Mouse (Mus musculus): ENCODE measurements around the gene Tmem229a.

Gene Tmem229a

GRCm38 (mm10) chr6:24955946-24956585 is at the start of gene Tmem229a:
Gene Tmem229a (minus strand): TSS chr6:24956297.
- peak; percentile 74 for DNase-seq (ENCODE audit: low spot score)

GRCm38 (mm10) chr6:24993754-24994153 is 37.7 kb upstream of the Tmem229a start:
- no peak for DNase-seq (ENCODE audit: low spot score)

DNA sequence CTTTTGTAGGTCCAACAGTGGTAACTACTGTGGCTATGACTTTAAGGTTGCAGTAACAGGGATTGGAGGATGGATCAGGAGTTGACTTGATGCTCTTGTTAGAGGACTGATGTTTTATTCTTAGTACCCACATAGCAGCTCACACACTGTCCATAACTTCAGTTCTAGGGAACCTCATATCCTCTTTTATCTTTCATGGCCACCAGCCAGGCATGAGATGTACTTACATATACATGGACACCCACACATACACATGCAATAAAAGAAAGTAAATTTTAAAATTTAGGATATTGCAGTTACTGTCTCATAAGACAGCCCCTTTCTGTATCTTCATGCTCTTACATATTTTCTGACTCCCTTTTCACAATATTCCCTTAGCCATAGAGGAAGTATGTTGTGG is 33.7 kb upstream of the Tmem229a start:
- DNase-seq (ENCODE audit: low spot score): no peak

- DNase-seq (ENCODE audit: low spot score): no peak
These were observed 20.1 kb upstream of the Tmem229a start for GRCm38 (mm10) chr6:24976176-24976575.

- no peak for DNase-seq (ENCODE audit: low spot score)
These were observed 12.6 kb upstream of the Tmem229a start for GRCm38 (mm10) chr6:24968471-24969223.

GRCm38 (mm10) chr6:24967726-24968125 is 11.6 kb upstream of the Tmem229a start:
- no peak for DNase-seq (ENCODE audit: low spot score)

- no peak for DNase-seq (ENCODE audit: low spot score)
These were observed 10.0 kb upstream of the Tmem229a start for GRCm38 (mm10) chr6:24966010-24966682.

DNA sequence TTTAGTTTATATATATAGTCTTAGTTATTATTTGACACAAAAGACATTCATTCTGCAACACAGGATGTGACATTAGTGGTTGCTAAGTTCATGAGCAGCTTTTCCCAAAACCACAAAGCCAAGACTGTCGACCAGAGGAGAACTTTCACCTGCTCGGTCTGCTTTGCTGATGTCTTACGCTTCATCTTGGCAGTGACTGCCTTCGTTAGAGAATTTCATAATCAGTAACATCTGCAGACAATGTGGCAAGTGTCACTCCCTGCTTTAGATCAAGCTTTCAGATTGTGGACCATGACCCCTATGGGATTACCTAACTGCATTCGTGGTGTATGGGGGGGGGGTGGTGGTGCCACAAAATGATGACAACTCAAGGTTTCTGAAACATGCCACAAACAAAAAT is 7.7 kb upstream of the Tmem229a start:
- no peak for DNase-seq (ENCODE audit: low spot score)

DNA sequence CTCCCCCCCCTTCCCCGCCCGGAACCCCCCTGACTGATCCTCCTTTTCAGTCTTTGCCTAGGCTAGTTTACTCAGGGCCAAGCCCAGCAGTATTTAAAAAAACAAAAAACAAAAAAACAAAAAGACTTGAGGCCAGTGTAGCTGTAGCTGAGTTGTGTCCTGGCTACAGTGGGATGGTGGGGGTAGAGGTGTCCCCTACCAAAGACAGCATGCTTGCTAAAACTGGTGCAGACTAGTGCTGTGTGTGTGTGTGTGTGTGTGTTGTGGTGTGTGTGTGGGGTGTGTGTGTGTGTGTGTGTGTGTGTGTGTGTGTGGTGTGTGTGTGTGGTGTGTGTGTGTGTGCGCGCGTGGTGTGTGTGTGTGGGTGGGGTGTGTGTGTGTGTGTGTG is 483 bp upstream of the Tmem229a start:
- DNase-seq (ENCODE audit: low spot score): no peak

DNA sequence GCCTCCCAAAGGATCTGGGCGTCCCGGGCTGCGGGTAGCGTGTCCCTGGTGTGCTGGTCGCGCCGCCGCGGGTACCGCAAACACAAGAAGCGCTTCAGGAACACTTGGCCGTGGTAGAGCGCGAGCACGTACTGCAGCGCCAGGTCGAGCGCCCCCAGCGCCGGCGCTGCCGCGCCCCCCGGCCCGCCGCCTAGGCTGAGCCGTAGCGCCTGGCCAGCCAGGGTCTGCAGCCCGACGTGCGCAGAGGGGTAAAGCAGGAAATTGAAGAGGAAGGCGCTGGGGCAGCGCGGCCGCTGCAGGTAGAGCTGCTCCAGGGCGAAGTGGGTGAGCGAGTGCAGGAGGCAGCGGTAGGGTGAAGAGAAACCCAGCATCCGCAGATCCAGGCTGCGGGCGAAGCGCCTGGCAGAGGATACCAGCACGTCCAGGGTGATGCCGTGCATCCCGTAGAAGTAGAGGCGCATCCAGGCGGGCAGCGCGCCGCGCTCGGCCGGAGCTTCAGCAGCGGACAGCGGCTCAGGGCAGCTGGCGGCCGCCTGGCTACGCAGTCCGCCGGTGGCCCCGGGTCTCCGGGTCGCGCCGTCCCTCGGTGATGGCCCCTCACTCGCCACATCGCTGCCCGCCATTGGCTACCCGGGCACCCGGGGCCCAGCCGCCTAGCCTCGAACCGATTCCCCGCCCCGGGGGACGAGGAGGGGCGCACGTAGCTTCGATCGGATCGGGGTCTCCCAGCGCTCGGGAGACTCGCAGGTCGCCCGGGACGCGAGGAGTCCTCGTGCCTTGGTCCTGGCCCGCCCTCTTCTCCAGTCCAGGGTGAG is 759 bp downstream of the Tmem229a start:
- peak; percentile 76 for DNase-seq (ENCODE audit: low spot score)

DNA sequence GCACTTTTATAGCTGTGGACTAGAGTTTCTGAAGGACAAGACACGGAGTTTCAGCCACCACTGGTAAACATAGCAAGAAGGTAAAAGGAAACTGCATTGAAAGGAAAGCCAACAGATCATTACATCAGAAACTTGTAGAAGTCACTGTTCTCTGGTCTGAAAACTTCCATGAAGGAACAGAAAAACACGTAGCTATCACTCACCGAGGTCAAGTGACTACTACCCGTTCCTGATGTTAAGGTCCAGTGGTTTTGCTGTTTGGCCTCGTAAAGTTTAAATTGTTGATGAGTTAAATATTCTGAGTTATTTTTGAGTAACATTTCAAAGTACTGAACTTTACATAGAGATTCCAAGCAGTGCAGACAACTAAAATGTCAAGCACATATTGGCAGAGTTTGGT is 2.0 kb downstream of the Tmem229a start:
- DNase-seq (ENCODE audit: low spot score): no peak

- DNase-seq (ENCODE audit: low spot score): no peak
These were observed 3.8 kb downstream of the Tmem229a start for GRCm38 (mm10) chr6:24952341-24952740.

- DNase-seq (ENCODE audit: low spot score): no peak
These were observed 5.4 kb downstream of the Tmem229a start for GRCm38 (mm10) chr6:24950669-24951068.

DNA sequence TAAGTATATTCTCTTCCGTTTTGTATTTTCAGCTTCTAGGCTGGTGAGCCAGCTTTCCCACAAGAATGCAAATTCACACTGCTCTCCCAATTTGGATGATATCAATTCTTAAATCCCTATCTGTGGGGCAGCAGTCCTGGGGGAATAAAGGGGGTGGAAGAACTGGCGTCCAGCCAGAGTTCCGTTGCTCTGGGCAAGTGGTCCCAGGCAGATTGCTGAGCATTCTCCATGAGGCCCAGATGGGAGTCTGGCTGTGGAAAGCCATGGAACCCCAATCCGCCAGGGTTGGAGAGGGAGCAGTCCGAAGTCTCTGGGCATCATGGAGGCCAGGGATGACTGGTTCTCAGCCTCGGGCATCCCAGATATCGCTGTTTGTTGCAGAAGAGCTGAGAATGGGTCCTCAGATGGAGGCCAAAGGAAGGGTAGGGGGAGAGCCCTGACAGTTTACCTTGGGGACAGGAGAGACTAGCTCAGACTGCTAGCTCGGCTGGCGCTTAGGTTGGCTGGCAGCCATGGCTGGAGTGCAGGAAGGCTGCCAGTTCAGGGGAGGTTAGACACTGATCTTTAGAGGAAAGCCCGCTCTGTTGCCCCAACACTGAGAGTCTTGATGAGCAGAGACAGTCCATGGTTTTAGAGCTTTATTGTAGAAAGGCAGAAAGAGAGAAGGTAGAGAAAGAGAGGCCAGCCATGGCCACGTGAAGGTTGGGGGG is 30.9 kb downstream of the Tmem229a start:
- no peak for DNase-seq (ENCODE audit: low spot score)

GRCm38 (mm10) chr6:24913591-24913990 is 42.5 kb downstream of the Tmem229a start:
- DNase-seq (ENCODE audit: low spot score): no peak

GRCm38 (mm10) chr6:24910728-24911105 is 45.4 kb downstream of the Tmem229a start:
- no peak for DNase-seq (ENCODE audit: low spot score)

GRCm38 (mm10) chr6:24910016-24910727 is 45.9 kb downstream of the Tmem229a start:
- DNase-seq (ENCODE audit: low spot score): no peak

GRCm38 (mm10) chr6:24907824-24908223 is 48.3 kb downstream of the Tmem229a start:
- no peak for DNase-seq (ENCODE audit: low spot score)

GRCm38 (mm10) chr6:24905101-24905500 is 51.0 kb downstream of the Tmem229a start:
- DNase-seq (ENCODE audit: low spot score): no peak

All from retina, embryonic 14.5 days (tissue).